Mouse (Mus musculus) testis, adult 2 months (tissue): ENCODE data around the gene Stk17b.

Experiments
- CTCF ChIP-seq: fragments of 200-500 bp; IDR thresholded peaks from 2 replicates; pipeline ENCODE4 v1.5.1; 2012; ENCODE audit warnings: low read depth, mild to moderate bottlenecking, inconsistent platforms, low read length, moderate library complexity; ENCODE audit not compliant: control insufficient read depth, insufficient read depth, insufficient replicate concordance
- POLR2A ChIP-seq: fragments of 200-500 bp; IDR thresholded peaks from 2 replicates; pipeline ENCODE4 v1.6.1; 2012; ENCODE audit warnings: low read depth, mild to moderate bottlenecking, inconsistent platforms, low read length, moderate library complexity; ENCODE audit not compliant: control insufficient read depth

- TF ChIP-seq CTCF (no peak), POLR2A (no peak)
Observed at GRCm38 (mm10) chr1:53797074-53797473, 12.1 kb upstream of the Stk17b start.
